Mouse (Mus musculus): ENCODE results near the gene Adamts13.

The Adamts13 gene

GRCm38 (mm10) chr2:26967262-26967661 lies 6.0 kb upstream of the Adamts13 start:
- DNase-seq (ENCODE audit: low spot score in 2 of 2): no peak

- DNase-seq (ENCODE audit: low spot score in 2 of 2): no peak
Measured at GRCm38 (mm10) chr2:26973960-26974359, 744 bp downstream of the Adamts13 start.

GRCm38 (mm10) chr2:26980361-26980760 lies 7.1 kb downstream of the Adamts13 start:
- DNase-seq (ENCODE audit: low spot score in 2 of 2): no peak

- no peak for DNase-seq (ENCODE audit: low spot score in 2 of 2)
Measured at GRCm38 (mm10) chr2:26984179-26984578, 11.0 kb downstream of the Adamts13 start.

GRCm38 (mm10) chr2:26984640-26985039 lies 11.4 kb downstream of the Adamts13 start:
- no peak for DNase-seq (ENCODE audit: low spot score in 2 of 2)

GRCm38 (mm10) chr2:26993936-26994335 lies 20.7 kb downstream of the Adamts13 start:
- no peak for DNase-seq (ENCODE audit: low spot score in 2 of 2)

- no peak for DNase-seq (ENCODE audit: low spot score in 2 of 2)
Measured at GRCm38 (mm10) chr2:26997498-26997897, 24.3 kb downstream of the Adamts13 start.

- no peak for DNase-seq (ENCODE audit: low spot score in 2 of 2)
Measured at GRCm38 (mm10) chr2:26997993-26998392, 24.8 kb downstream of the Adamts13 start.

GRCm38 (mm10) chr2:27006255-27006654 lies 33.0 kb downstream of the Adamts13 start:
- peak in 1 of 2 experiments; percentile 49 for DNase-seq (ENCODE audit: low spot score in 2 of 2)

- no peak for DNase-seq (ENCODE audit: low spot score in 2 of 2)
Measured at GRCm38 (mm10) chr2:27007701-27008100, 34.5 kb downstream of the Adamts13 start.

GRCm38 (mm10) chr2:27009714-27010244 lies 36.6 kb downstream of the Adamts13 start, which contains the start of gene Cacfd1:
Gene Cacfd1 (plus strand): TSS chr2:27009926.
- DNase-seq (ENCODE audit: low spot score in 2 of 2): peak in 1 of 2 experiments; percentile 77

GRCm38 (mm10) chr2:27017802-27018201 lies 44.6 kb downstream of the Adamts13 start:
- DNase-seq (ENCODE audit: low spot score in 2 of 2): peak in 1 of 2 experiments; percentile 78

- no peak for DNase-seq (ENCODE audit: low spot score in 2 of 2)
Measured at GRCm38 (mm10) chr2:27019530-27019929, 46.3 kb downstream of the Adamts13 start.

- DNase-seq (ENCODE audit: low spot score in 2 of 2): no peak
Measured at GRCm38 (mm10) chr2:27021103-27021502, 47.9 kb downstream of the Adamts13 start.

- no peak for DNase-seq (ENCODE audit: low spot score in 2 of 2)
Measured at GRCm38 (mm10) chr2:27022612-27023011, 49.4 kb downstream of the Adamts13 start.

GRCm38 (mm10) chr2:27024136-27024535 lies 50.9 kb downstream of the Adamts13 start:
- no peak for DNase-seq (ENCODE audit: low spot score in 2 of 2)

GRCm38 (mm10) chr2:27025545-27025944 lies 52.3 kb downstream of the Adamts13 start:
- no peak for DNase-seq (ENCODE audit: low spot score in 2 of 2)

GRCm38 (mm10) chr2:27026332-27026731 lies 53.1 kb downstream of the Adamts13 start:
- DNase-seq (ENCODE audit: low spot score in 2 of 2): no peak

- DNase-seq (ENCODE audit: low spot score in 2 of 2): no peak
Measured at GRCm38 (mm10) chr2:27026857-27027617, 53.8 kb downstream of the Adamts13 start.

GRCm38 (mm10) chr2:27027618-27028436 lies 54.6 kb downstream of the Adamts13 start, which contains the start of gene Slc2a6:
Gene Slc2a6 (minus strand): TSS chr2:27027998.
- DNase-seq (ENCODE audit: low spot score in 2 of 2): peak; percentile 83 to 92

- no peak for DNase-seq (ENCODE audit: low spot score in 2 of 2)
Measured at GRCm38 (mm10) chr2:27028437-27029015, 55.3 kb downstream of the Adamts13 start.

- DNase-seq (ENCODE audit: low spot score in 2 of 2): no peak
Measured at GRCm38 (mm10) chr2:27032361-27032760, 59.1 kb downstream of the Adamts13 start.

All from left cerebral cortex, adult 9 months (tissue).